Mouse (Mus musculus): ENCODE data around the gene Chrnb1.

The Chrnb1 gene

DNA sequence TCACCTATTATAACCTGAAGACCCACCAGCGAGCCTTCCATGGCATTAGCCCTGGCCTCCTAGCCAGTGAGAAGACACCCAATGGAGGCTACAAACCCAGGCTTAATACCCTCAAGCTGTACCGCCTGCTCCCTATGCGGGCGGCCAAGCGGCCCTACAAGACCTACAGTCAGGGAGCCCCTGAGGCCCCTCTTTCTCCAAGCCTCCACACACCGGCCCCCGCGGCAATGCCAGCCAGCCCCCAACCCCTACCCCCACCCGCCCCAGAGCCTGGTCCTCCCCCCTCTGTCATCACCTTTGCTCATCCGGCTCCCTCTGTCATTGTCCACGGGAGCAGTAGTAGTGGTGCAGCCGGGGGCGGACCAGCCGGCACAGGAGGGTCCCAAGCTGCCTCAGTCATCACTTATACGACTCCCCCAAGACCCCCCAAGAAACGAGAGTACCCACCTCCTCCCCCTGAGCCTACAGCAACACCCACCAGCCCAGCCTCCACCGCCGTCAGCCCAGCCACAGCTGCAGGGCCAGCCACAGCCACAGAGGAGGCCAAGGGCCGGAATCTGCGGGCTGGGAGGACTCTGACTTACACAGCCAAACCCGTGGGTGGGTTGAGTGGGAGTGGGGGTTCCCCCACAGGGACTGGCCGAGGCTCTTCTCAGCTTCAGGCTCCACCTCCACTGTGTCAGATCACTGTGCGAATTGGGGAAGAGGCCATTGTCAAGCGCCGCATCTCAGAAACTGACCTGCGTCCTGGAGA lies 18.1 kb downstream of the Chrnb1 start:
- no peak for DNase-seq (ENCODE audit: low read depth, low spot score)

DNA sequence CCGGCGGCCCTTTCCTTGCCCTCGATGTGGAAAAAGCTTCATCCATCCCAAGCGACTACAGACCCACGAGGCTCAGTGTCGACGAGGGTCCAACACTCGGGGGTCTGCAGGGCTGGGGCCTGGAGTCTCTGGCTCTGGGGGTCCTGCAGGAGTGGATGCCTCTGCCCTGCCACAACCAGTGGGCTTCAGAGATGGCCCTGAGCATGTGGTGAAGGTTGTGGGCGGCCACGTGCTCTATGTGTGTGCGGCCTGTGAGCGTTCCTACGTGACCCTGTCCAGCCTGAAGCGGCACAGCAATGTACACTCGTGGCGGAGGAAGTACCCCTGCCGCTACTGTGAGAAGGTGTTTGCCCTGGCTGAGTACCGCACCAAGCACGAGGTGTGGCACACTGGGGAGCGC lies 19.3 kb downstream of the Chrnb1 start:
- DNase-seq (ENCODE audit: low read depth, low spot score), result no peak

DNA sequence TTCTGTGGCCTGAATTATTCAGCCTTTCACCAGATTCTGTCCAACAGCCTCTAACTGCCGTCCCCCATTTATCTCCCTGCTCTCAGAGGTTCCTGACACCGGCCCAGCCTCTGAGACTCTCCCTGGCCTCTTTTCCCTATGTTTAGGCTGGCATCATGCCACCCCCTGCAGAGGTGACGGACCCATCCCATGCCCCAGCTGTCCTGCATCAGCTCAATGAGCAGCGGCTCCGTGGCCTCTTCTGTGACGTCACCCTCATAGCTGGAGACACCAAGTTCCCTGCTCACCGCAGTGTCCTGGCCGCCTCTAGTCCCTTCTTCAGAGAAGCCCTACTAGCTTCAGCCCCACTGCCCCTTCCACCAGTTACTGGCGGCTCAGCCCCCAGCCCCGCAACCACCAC lies 20.0 kb downstream of the Chrnb1 start:
- no peak for DNase-seq (ENCODE audit: low read depth, low spot score)

DNA sequence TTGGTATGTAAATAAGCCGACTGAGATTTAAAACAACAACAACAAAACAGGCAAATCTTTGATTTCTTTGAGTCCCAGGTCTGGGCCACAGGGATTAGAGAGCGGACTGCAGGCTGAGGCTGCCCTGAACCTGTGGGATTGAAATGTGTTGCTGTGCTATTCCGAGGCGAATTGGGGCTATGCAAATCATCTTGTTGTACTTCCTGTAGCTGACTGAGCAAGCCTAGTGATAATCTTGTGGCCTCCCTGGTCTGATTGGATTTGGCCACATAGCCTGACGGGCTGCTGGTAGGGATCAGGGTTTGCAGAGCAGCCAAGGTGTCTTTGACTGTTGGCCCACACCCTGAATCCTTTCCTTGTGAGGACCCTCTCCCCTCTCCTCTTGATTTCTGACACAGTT lies 20.8 kb downstream of the Chrnb1 start:
- no peak for DNase-seq (ENCODE audit: low read depth, low spot score)

DNA sequence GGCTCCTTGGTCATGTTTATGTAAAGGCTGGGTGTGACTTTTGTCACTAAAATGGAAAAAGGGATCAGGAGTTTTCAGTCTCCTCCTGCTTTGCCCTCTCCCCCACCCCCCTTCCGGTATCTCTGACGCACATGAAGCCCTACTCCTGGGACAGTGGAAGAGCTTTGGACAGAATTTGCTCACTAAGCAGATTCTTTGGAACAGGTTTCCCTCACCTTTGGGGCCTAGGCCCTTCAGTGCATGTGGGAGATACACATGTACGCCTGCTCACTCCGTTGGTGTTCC lies 28.2 kb downstream of the Chrnb1 start:
- no peak for DNase-seq (ENCODE audit: low read depth, low spot score)

DNA sequence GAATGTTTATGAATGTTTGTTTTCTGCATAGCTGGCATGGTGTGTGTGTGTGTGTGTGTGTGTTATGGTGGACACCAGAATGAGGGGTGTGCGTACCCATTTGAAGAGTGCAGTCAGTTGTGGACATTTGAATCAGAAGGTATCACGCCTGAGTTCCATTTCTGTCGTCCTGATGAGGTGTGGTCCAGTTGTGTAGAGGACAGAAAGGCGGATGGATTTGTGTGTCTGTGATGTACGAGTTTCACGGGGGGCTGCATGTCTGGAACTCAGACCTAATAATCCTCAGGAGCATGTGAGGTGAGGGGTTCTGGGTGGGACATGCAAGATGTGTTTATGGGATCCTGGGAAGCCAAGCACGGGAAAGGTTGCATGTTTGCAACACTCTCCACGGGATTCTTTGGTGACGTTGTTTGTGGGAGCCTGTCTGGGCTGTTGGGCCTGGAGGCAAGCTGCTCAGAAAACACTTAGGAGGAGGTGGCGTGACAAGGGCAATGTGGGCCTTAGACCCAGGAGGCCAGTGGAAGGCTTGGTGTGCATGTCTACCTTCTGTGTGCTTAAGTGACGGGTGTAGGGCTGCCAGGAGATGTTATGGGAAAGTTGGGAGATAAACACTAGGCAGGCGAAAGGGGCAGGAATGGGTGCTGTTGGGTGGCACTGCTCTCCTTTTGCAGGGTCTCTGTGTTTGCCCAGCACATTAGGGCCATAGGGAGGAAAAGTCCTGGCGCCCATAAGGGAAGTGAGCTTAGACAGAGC lies 28.7 kb downstream of the Chrnb1 start:
- no peak for DNase-seq (ENCODE audit: low read depth, low spot score)

DNA sequence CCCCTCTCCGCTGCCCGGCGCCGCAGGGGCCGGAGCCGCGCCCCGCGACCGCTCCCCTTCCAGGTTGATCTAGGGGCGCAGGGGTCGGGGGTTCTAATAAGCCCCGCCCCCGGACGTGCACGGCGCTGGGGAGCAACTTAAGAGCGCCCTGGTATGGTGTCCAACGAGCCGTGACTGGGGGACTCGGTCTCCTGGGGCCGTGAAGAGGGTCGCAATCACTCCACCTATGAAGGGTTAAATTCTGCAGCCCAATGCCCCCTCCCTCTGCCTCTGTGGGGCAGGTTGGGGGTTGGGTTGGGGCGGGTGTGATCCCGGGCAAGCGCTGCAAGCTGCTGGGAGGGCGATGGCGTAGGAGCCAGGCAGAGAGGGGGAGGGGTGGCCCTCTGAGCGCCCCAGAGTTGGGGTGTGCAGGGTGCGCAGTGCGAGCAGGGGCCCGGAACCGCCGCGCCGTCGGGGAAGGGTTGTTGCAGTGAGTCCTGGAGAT lies 29.6 kb downstream of the Chrnb1 start:
- no peak for DNase-seq (ENCODE audit: low read depth, low spot score)

DNA sequence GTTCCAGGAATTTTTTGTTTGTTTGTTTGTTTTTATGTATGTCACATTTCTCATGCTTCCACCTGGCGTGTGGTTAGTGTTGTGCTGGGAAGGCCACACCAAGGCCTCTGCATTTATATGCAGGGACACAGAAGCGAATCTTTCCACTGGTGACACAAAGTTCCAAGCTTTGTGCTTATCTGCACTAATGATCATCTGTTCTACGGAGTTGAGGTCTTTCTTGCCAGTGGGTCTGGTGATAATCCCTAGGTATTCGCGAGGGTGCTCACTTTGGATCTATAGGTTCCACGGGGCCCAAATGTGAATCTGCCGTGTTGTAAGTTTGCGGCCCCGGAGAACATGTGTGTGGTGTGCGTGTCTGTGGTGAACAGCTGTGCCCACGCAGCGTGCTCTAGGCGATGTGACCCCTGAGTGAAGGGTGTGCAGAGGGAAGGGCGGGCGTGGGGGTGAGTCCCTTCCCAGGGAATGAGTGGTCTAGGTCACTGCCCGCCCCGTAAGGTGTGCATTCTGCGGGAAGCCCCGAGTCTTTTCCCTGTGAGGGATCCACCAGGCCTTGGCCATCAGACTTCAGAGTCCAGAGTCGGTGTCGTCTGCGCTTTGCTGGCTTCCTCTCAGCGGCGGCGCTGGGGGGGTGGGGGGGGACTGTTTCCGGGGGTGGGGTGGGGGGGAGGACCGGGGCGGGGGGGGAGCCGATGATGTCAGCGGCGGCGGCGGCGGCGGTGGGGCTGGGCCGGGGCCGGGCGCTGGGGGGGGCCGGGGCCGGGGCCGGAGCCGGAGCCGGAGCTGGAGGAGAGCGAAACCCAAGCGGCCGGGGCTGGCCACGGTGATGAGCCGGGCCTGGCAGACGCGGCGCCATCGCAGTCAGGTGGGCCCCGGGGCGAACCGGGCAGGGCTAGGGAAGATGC lies 30.3 kb downstream of the Chrnb1 start, which contains the start of gene Zbtb4:
Gene Zbtb4 (plus strand): TSS at position 692 of the 905 bp plus-strand sequence.
- DNase-seq (ENCODE audit: low read depth, low spot score), result no peak

DNA sequence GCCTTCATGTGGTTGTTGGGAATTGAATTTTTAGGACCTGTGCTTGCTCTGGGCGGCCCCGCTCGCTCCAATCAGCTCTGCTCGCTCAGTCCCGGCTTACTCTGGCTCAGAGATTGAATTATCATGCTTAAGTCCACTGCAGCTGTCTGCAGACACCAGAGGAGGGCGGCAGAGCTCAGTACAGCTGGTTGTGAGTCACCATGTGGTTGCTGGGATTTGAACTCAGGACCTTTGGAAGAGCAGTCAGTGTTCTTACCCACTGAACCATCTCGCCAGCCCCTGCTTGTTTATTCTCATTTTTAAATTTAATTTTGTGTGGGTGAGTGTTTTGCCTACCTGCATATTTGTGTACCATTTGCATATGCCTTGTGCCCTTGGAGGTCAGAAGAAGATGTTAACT lies 32.2 kb downstream of the Chrnb1 start:
- DNase-seq (ENCODE audit: low read depth, low spot score), result peak; percentile 47

DNA sequence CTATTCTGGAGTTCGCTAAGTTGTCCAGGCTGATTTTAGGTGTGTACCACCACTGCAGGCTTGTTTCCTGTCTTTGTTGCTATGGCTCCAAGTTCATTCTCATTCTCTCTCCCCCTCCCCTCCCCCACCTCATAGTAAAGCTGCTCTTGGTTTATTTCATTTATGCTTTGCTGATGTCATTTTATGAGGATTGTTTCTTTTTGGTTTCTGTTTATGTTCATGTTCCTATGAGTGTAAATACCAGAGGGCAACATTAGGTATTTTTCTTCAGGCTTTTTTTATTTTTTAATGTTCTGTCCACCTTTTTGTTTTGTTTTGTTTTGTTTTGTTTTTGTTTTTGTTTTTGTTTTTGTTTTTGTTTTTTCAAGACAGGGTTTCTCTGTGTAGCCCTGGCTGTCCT lies 33.9 kb downstream of the Chrnb1 start, which contains the start of gene Slc35g3:
Gene Slc35g3 (minus strand): TSS at position 101 of the 400 bp plus-strand sequence.
- DNase-seq (ENCODE audit: low read depth, low spot score), result no peak

DNA sequence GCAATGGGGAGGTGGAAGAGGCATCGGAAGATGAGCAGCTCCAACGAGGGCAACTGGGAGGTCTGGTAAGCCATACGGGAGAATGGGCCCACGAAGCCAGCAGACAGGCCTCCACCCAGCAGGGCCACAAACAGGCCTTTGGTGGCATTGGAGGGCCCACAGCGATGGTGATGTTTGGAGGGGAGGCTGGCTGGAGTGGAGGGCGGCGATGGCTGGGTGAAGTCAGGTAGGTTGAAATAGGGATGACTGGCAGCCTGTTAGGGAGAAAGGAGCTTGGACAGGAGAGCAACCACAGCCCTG lies 34.9 kb downstream of the Chrnb1 start:
- DNase-seq (ENCODE audit: low read depth, low spot score), result no peak

DNA sequence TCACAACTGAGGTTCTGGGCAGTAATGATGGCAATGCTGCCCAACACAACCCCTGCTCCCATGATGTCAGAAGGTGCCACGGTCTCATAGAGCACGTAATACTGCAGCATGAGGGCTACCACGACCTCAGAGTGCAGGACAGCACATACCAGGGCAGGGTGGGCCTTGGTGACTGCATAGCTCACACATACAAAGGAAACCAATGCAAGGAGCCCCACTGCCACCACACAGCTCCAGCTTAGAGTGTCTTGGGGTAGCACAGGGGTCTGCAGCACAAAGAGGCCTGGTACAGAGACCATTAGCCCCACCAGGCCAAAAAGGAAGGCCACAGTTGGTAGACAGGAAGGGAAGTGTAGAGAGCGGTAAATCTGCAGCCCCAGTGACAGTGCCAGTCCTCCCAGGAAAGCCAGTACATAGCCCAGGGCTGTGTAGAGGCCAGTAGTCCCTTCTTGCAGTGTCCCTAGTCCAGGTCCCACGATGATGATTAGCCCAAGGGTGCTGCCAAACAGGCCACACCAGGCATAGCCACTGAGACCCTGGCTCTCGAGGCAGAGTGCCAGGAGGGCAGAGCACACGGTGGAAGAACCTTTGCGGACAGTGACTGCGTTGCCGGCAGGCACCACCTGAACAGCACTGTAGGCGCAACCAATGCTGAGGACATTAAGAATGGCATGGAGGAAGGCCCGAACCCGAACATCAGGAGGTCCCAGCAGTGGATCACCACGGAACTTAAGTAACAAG lies 35.4 kb downstream of the Chrnb1 start:
- DNase-seq (ENCODE audit: low read depth, low spot score), result no peak

DNA sequence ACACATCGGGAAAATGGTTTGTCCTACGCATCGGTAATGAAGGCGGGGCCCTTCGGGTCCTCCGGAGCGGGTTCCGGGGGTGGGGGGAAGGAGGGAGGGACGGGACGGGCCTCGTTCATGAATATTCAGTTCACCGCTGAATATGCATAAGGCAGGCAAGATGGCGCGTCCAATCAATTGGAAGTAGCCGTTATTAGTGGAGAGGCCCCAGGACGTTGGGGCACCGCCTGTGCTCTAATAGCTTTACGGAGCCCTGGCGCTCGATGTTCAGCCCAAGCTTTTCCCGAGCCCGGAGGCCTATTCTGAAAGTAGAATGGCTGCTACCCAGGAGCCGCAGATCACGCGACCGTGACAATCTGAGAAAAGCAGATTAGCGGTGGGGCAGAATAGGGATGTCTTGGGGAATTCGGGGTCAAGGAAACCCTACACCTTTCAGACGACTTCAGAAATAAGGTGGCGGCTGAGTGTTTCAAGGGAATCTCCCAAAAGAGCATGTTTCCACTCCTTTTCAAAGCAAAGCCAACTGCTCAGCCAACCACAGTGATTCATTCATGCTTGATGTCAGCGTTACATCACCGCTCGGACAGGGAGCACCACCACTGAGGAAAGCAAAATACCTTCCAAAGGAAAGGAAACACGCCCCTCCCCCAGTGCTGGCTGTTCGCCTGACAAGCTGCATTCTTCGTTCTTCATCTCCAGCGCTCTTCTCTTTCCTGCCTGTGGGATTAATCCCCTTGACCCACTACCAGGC lies 36.6 kb downstream of the Chrnb1 start:
- peak; percentile 96 for DNase-seq (ENCODE audit: low read depth, low spot score)

DNA sequence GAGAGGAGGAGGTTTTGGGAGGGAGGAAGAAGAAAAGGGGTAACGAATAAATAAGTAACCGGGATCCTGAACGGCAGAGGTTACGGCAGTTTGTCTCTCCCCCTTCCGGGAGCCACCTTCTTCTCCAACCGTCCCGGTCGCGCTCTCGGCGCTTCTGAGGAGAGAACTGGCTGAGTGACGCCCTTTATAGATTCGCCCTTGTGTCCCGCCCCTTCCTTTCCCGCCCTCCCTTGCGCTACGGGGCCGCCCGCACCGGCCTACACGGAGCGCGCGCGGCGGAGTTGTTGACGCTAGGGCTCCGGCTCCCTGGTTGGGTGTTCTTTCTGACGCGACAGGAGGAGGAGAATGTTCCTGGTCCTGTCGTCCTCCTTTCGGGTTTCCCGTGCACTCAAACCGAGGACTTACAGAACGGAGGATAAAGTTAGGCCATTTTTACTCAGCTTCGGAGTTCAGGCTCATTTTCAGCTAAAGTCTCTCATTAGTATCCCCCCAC lies 37.2 kb downstream of the Chrnb1 start, which contains the start of gene Polr2a:
Gene Polr2a (minus strand): TSS at position 160 of the 493 bp plus-strand sequence.
- DNase-seq (ENCODE audit: low read depth, low spot score), result peak; percentile 95

DNA sequence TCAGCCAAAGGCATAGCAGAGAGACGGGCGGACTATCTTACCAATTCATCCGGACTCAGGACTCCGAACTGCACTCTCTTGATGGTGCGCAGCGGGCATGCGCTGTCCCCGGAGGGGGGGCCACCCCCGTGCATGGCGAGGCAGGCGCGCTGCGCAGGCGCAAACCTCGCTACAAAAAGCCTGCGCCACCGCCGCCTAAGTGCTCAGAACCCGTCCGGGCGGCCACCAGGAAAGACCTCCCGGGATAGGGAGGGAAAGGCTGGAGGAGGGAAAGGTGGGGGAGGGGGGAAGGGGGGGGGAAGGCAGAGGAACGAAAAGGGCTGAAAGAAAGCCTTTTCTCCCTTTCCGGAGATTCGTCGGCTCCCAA lies 37.7 kb downstream of the Chrnb1 start:
- peak; percentile 94 for DNase-seq (ENCODE audit: low read depth, low spot score)

DNA sequence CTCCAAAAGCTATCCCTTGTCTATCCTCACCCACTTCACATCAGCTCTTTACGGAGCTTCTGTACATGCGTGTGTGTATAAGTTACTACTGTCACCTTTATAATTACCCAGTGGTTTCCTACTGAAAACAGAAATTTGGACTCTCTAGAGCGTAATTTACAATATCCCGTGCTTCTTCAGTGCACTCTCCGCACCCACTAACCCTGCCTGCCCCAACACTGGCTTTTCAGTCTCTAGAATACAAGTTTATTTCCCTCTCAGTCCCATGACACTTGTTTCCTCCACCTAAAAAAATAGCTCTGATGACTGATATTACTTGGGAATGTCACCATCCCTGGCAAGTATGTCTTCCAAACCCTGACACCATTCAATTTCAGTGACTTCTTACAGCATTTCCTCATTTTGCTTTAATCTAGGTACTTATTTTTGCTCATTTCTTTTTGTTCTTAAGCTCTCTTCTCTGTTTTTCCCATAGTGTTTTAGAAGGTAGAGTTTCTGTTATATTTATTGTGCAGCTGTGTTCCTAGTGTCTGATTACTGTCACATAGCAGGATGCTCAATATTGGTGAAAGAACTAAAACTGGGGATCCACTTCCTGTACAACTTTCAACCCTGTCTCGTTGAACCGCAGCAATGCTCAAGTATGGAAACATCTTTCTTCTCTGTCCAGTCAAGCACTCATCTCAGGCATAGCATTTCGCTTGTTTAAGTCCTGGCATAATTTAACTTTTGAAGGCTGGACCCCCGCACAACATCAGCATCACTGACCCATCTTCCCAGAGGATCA lies 38.2 kb downstream of the Chrnb1 start:
- peak; percentile 26 for DNase-seq (ENCODE audit: low read depth, low spot score)

DNA sequence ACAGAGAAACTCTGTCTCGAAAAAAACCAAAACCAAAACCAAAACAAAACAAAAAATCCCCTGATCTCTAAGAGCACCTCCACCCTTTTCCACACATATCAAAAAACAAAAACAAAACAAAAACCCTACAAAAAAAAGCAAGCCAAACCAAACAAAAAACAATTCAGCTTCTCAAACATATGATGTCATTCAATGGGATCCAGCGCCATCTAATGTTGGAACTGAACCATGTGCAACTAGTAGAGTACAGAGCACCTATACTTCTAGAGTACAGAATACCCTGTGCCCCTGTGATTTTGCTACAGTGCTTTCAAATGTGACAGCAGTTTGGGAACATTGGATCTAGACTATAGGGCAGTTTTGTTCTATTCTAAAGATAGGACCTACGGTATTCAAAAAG lies 41.0 kb downstream of the Chrnb1 start:
- peak; percentile 81 for DNase-seq (ENCODE audit: low read depth, low spot score)

DNA sequence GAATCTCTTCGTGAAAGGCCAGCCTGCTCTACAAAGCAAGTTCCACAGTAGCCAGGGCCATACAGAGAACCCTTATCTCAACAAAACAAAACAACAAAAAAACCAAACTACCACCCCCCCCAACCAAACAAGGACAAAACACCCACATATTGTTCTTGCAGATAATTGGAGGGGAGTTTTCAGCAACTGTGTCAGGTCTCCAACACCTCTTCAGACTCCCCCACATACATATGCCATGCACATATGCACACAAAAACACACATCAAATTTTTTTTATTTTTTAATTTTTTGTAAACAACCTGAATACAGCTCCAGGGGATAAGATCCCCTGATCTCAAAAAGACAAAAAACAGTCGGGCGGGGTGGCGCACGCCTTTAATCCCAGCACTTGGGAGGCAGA lies 41.5 kb downstream of the Chrnb1 start:
- DNase-seq (ENCODE audit: low read depth, low spot score), result no peak

DNA sequence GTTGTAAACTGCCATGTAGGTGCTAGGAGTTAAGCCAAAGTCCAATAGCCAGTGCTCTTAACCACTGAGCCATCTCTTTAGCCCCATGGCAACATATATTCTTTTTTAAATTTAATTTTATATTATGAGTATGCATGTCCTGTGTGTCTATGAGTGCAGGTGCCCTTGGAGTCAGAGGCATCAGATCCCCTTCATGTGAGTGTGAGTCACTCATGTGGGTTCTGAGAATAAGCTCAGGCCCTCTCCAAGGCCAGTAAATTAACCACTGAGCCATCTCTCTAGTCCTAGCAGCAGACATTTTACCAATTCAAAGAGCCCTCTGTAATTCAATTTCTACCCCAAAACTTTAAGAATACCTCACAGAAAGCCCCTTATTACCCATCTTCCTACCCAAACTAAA lies 43.1 kb downstream of the Chrnb1 start:
- DNase-seq (ENCODE audit: low read depth, low spot score), result peak; percentile 50

DNA sequence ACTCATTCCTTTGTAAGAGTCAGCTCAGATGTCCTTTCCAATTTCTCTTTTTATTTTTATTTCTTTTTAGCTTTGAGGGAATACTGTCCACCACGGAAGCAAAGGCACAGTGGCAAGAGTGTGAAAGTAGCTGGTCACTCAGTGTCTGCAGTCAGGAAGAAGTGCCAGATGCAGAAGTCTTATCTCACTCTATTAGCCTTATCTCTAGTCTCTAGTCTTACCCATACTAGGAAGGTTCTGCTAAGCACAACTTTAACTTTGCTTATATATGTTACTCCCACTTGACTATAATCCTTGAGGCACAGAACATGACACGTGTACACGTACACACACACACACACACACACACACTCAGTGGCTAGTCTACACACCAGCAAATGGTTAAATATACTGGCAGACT lies 44.1 kb downstream of the Chrnb1 start:
- DNase-seq (ENCODE audit: low read depth, low spot score), result no peak
